Mouse (Mus musculus) midbrain, embryonic 14.5 days (tissue): ENCODE results near the gene Tmem233. TPM values are rescaled to one million over a fixed set of nuclear protein-coding genes. Genes with fewer than 3 reads are reported as not detected.

Experiments
- ATAC-seq: fragments of 200-750 bp; cut with Nextera tagmentation; 2 replicates; pipeline ENCODE4 v1.8.0; 2017; ENCODE audit warnings: moderate number of reproducible peaks, moderate library complexity; ENCODE audit not compliant: low FRiP score, low TSS enrichment
- DNase-seq: peaks from one replicate; pipeline ENCODE4 v3.0.0-alpha.2; 2015
- H3K27ac ChIP-seq: fragments of 300-500 bp; sonication (generic); replicated peaks from 2 replicates; pipeline ENCODE4 v1.5.1; 2014; ENCODE audit warnings: mild to moderate bottlenecking, low read depth, low read length, moderate library complexity
- H3K27me3 ChIP-seq: fragments of 300-500 bp; sonication (generic); 2 replicates; pipeline ENCODE4 v1.6.1; 2014; ENCODE audit warnings: low read length, control low read depth, mixed read lengths; ENCODE audit not compliant: control insufficient read depth, insufficient read depth
- H3K36me3 ChIP-seq: fragments of 300-500 bp; sonication (generic); 2 replicates; pipeline ENCODE4 v1.6.1; 2014; ENCODE audit warnings: low read length, control low read depth; ENCODE audit not compliant: control insufficient read depth, insufficient read depth
- H3K4me1 ChIP-seq: fragments of 300-500 bp; sonication (generic); 2 replicates; pipeline ENCODE4 v1.6.1; 2014; ENCODE audit warnings: mild to moderate bottlenecking, antibody characterized with exemption, low read length, control low read depth; ENCODE audit not compliant: control insufficient read depth, insufficient read depth
- H3K4me2 ChIP-seq: fragments of 300-500 bp; sonication (generic); 2 replicates; pipeline ENCODE4 v1.6.1; 2014; ENCODE audit warnings: mild to moderate bottlenecking, low read length, moderate library complexity
- H3K4me3 ChIP-seq: fragments of 300-500 bp; sonication (generic); replicated peaks from 2 replicates; pipeline ENCODE4 v1.5.1; 2014; ENCODE audit warnings: low read depth, low read length
- H3K9ac ChIP-seq: fragments of 300-500 bp; sonication (generic); replicated peaks from 2 replicates; pipeline ENCODE4 v1.6.1; 2014; ENCODE audit warnings: mild to moderate bottlenecking, low read length, moderate library complexity
- H3K9me3 ChIP-seq: fragments of 300-500 bp; sonication (generic); 2 replicates; pipeline ENCODE4 v1.6.1; 2016; ENCODE audit warnings: low read length, control low read depth, mixed read lengths; ENCODE audit not compliant: control insufficient read depth
- WGBS: fragments of 180-500 bp; shearing (Covaris S2); extraction: QIAGEN DNeasy Blood & Tissue Kit; methylation state at CpG from one replicate; pipeline ENCODE4 v1.1.7; 2014; 5-methylcytosine and 5-hydroxymethylcytosine counted together
- polyA plus RNA-seq: library from polyadenylated mRNA; unstranded; fragments of >200 nt; fragmentation: Nextera tagmentation; extraction: Ambion mirVana; gene quantifications from 2 replicates; pipeline ENCODE4 v1.2.1, GENCODE M21; 2014

The Tmem233 gene
- polyA plus RNA-seq, 1 experiment from 2014 or later = not detected

DNA sequence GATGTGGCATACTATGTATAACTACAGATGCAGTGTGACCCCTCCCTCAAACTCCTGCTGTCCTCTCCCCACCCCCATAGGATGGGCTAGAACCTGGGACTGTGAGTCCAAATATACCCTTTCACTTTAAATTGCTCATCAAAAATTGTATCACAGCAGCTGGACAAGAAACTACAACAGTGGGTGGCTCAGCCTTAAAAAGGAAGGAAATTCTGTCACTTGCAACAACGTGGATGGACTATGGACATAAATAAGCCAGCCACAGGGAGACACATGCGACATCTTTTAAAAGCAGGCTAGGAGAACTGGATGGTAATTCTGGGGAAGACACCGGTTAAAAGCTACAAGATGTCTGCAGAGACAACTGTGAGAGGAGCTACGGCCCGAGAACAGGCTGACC, 66.5 kb downstream of the Tmem233 start:
- DNase-seq (no peak), ATAC-seq (no peak)
- Histone ChIP-seq H3K9me3 (no peaks in the 10 kb centered on the region), H3K4me3 (no peak overlapping the region), H3K27ac (no peak overlapping the region), H3K36me3 (peaks cover 91% of the 10 kb centered on the region), H3K4me1 (no peaks in the 10 kb centered on the region), H3K4me2 (no peak overlapping the region), H3K9ac (no peak overlapping the region), H3K27me3 (no peaks in the 10 kb centered on the region)
- 96% methylated on average over 5 of the region's 5 CpGs for WGBS

DNA sequence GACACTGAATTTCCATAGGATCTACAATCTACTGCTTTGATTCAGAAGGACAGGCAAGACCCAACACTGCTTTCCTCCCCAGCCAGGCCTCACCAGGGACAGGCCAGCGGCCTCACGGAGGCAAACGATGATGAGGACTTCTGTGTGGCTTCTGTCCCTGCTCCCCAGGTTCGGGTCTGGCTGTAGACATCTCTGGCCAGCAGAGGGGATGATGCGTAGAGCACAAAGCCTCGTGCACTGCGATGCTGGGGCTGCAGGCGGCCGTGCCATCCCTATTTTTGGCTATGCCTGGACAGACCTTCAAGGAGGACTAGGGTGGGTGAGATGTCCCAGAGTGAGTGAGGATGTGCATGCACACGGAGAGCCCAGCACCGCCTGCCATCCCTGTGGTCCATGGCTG, 68.8 kb downstream of the Tmem233 start:
- peaks cover 68% of the 10 kb centered on the region for H3K36me3 ChIP-seq
- WGBS = 94% methylated on average over 11 of the region's 11 CpGs
- no peak for ATAC-seq

DNA sequence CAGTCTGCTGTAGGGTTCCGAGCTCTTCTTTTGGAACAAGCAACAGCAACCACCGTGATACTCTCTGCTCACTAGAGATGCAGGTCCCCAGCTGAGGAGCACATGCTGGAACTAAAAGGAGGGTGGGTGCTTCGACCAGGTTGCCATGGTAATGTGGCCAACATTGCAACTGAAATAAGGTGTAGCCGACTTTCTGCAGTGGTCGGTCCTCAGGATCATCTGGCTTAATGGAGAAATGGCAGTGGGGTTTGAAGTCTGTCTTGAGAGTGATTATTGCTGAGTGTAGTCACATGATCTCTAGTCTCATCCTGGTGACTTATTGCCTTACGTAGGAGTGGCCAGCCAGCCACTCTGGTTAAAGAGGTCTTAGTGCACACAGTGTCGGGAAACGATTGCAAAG, 69.2 kb downstream of the Tmem233 start:
- WGBS = 80% methylated on average over 8 of the region's 8 CpGs

More for the DNA sequence above, 68.8 kb downstream of the Tmem233 start:
- no peak for DNase-seq
- Histone ChIP-seq H3K9me3 (no peaks in the 10 kb centered on the region), H3K27me3 (no peaks in the 10 kb centered on the region), H3K9ac (no peak overlapping the region), H3K27ac (no peak overlapping the region), H3K4me2 (no peak overlapping the region), H3K4me1 (no peaks in the 10 kb centered on the region), H3K4me3 (no peak overlapping the region)

DNA sequence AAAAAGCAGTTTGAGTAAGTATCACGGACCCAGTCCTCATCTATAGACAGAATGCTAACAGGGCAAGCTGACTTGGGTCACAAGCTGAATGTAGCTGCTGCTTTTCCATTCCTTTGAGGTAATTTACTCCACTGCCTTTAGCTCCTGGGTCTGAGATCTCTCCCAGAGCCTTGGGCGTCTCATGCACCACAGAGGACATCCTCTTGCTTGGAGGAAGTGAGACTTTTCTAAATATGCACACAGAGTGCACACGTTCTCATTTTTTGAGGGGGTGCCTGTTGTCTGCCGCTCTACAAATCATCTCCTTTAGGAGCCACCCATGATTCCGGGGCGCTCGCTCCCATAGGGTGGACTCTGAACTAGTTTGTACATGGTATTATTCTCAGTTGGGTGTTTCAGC, 70.5 kb downstream of the Tmem233 start:
- Histone ChIP-seq H3K36me3 (peaks cover 50% of the 10 kb centered on the region), H3K9ac (no peak overlapping the region), H3K4me3 (no peak overlapping the region), H3K4me2 (no peak overlapping the region), H3K27me3 (no peaks in the 10 kb centered on the region), H3K9me3 (no peaks in the 10 kb centered on the region), H3K4me1 (no peaks in the 10 kb centered on the region), H3K27ac (no peak overlapping the region)
- DNase-seq (no peak), ATAC-seq (no peak)
- WGBS = 93% methylated on average over 7 of the region's 7 CpGs

More for the DNA sequence above, 69.2 kb downstream of the Tmem233 start:
- H3K27ac ChIP-seq = no peak overlapping the region
- no peaks in the 10 kb centered on the region for H3K9me3 ChIP-seq
- H3K9ac ChIP-seq = no peak overlapping the region
- H3K4me2 ChIP-seq = no peak overlapping the region
- H3K4me3 ChIP-seq = no peak overlapping the region
- DNase-seq (no peak), ATAC-seq (no peak)
- no peaks in the 10 kb centered on the region for H3K4me1 ChIP-seq
- H3K27me3 ChIP-seq = no peaks in the 10 kb centered on the region
- H3K36me3 ChIP-seq = peaks cover 63% of the 10 kb centered on the region

DNA sequence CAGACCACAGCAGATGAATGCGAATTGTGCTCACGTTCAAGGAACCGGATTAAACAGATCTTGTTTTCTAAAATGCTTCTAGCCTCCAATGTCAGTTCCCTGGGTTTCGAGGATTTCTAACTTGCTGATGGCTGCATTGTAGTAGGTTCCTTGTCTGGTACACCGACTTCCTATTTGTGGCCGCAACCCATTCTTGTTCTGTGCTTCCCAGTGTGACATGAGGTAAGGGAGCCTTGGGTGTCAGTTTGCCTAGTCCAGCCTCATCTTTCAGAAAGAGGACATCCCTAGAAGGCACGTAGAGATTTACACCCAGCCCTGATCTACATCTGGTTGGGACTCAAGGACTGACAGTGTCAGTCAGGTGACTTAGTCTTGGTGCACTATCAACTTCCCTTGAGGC, 71.3 kb downstream of the Tmem233 start:
- no peak overlapping the region for H3K9ac ChIP-seq
- DNase-seq = no peak
- no peak overlapping the region for H3K27ac ChIP-seq
- H3K4me2 ChIP-seq = no peak overlapping the region
- no peak overlapping the region for H3K4me3 ChIP-seq
- ATAC-seq = no peak
- 92% methylated on average over 7 of the region's 7 CpGs for WGBS
- H3K4me1 ChIP-seq = no peaks in the 10 kb centered on the region
- H3K27me3 ChIP-seq = no peaks in the 10 kb centered on the region
- H3K9me3 ChIP-seq = no peaks in the 10 kb centered on the region
- H3K36me3 ChIP-seq = peaks cover 42% of the 10 kb centered on the region

DNA sequence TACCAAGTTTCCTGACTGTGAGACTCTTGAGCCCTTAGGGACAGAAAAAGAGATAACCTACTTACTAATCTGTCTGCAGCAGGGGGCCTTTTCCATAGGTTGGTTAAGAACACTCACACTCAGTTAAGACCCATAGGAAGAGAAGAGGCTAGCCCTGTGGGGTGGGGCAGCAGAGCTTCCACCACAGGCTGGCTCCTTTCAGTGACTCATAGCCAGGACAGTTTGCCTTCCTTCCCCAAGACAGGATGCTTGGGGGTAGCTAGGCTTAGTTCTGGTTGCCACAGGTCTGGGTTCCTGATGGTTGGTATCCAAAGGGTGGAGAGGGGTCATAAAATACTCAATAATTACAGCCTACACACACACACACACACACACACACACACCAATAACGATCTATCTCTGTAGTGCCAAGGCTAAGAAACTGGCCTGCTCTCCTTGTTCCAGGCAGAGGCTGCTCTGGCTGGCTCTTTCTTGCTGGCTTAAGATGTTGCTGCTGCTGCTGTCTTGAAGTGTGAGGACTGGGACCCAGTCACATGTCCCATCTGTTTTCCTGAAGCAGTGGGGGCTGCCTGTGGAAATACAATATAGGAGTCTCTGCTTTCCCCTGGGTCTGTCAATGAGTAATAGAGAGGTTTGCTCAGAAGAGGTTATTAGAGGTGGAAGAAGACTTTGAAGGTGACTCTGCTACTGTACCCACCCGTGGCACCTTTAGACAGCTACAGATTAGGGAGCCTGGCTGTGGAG, 73.0 kb downstream of the Tmem233 start:
- H3K36me3 ChIP-seq = peaks cover 26% of the 10 kb centered on the region
- H3K4me2 ChIP-seq = no peak overlapping the region
- WGBS = 86% methylated on average over 2 of the region's 2 CpGs
- no peaks in the 10 kb centered on the region for H3K9me3 ChIP-seq
- DNase-seq (no peak), ATAC-seq (no peak)
- H3K27ac ChIP-seq = no peak overlapping the region
- H3K4me3 ChIP-seq = no peak overlapping the region
- H3K9ac ChIP-seq = no peak overlapping the region
- no peaks in the 10 kb centered on the region for H3K27me3 ChIP-seq
- no peaks in the 10 kb centered on the region for H3K4me1 ChIP-seq

DNA sequence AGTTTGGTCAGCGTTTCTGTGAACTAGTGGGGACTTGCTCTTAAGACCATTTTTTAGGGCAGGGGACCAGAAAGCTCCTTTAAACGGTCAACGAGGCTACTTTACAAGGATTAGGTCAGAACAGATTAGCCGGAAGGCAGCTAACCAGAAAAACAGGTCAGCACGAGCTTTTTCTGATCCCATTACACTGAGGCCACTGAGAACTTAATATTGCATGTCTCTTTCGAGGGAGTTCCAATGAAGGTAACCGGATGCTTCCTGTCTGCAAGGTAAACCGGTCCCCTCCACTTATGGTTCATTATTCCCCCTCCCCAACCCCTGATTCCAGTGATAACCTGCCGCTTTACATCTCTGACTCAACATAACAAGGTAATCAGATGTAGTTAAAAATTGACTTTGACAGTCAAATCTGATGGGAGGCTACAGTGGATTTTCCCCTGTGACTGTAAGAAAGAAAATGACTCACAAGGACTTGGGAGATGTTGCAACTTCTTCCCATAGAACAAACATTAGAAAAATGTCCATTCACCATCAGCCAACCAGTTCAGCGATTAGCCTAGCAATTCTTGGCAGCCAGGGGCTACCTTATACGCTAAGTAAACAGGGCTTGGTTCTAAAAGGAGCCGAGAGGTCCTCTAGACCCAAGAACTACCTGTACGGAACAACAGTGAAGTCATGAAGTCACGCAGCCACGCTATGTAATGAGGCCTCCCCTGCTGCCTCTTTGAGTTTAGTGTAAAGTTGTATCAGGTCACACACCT, 73.8 kb downstream of the Tmem233 start:
- Histone ChIP-seq H3K36me3 (peaks cover 18% of the 10 kb centered on the region), H3K4me2 (no peak overlapping the region), H3K27me3 (no peaks in the 10 kb centered on the region), H3K9ac (no peak overlapping the region), H3K9me3 (no peaks in the 10 kb centered on the region), H3K4me1 (no peaks in the 10 kb centered on the region), H3K27ac (no peak overlapping the region), H3K4me3 (no peak overlapping the region)
- ATAC-seq (no peak), DNase-seq (no peak)
- WGBS = 71% methylated on average over 15 of the region's 15 CpGs

DNA sequence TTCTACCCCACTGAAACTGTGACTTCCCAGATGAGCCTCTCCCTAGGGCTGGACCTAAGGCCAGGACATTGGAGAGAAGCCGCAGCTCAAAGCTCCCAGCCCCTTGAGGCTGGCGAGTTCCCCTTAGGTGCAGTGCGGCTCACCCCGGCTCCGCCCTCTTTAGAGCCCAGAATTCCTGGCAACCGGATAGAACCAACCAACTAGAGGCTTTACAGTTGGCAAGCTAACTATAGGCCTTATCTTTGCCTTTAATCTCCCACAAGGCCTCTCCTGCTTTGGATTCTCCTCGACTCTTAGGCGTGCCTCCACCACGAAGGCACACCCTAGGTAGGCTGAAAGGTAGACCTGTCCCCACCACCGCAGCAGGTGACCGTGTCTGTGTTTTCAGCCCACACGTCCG, 75.3 kb downstream of the Tmem233 start:
- Histone ChIP-seq H3K27ac (no peak overlapping the region), H3K36me3 (peaks cover 3% of the 10 kb centered on the region; the same call in 1 of the 2 replicates), H3K4me1 (no peaks in the 10 kb centered on the region), H3K4me3 (no peak overlapping the region), H3K9ac (no peak overlapping the region), H3K4me2 (no peak overlapping the region), H3K27me3 (no peaks in the 10 kb centered on the region), H3K9me3 (no peaks in the 10 kb centered on the region)
- DNase-seq = no peak
- WGBS = 91% methylated on average over 13 of the region's 13 CpGs
- ATAC-seq = no peak
